Mouse (Mus musculus) midbrain, postnatal 0 days (tissue): ENCODE measurements around the gene Dnah7b. TPM values are rescaled to one million over a fixed set of nuclear protein-coding genes. Genes with fewer than 3 reads are reported as not detected.
A peak's percentile ranks its signal among the peaks of the same experiment; 100 is the strongest.
"Not testable (repeated sequence)": the region's sequence is repeated elsewhere in the genome, so short reads cannot be mapped to it uniquely, and the experiment has no call there.

ENCODE experiments used
- ATAC-seq: fragments of 200-750 bp; cut with Nextera tagmentation; 2 replicates; pipeline ENCODE4 v1.8.0; 2017; ENCODE audit warnings: moderate number of reproducible peaks, mild to moderate bottlenecking, moderate TSS enrichment, moderate library complexity; ENCODE audit not compliant: low FRiP score
- DNase-seq: peaks from one replicate; pipeline ENCODE4 v3.0.0-alpha.2; 2015; ENCODE audit warnings: low spot score
- H3K27ac ChIP-seq: fragments of 300-500 bp; sonication (generic); 2 replicates; pipeline ENCODE4 v1.5.1; 2014; ENCODE audit warnings: low read depth, mild to moderate bottlenecking, low read length, mixed read lengths
- H3K27me3 ChIP-seq: fragments of 300-500 bp; sonication (generic); 2 replicates; pipeline ENCODE4 v1.6.1; 2014; ENCODE audit warnings: low read length, control low read depth, mixed read lengths; ENCODE audit not compliant: insufficient read depth
- H3K36me3 ChIP-seq: fragments of 300-500 bp; sonication (generic); 2 replicates; pipeline ENCODE4 v1.6.1; 2014; ENCODE audit warnings: low read length, control low read depth, mixed read lengths; ENCODE audit not compliant: insufficient read depth
- H3K4me1 ChIP-seq: fragments of 300-500 bp; sonication (generic); 2 replicates; pipeline ENCODE4 v1.6.1; 2014; ENCODE audit warnings: mild to moderate bottlenecking, control low read depth, antibody characterized with exemption, low read length, mixed read lengths; ENCODE audit not compliant: insufficient read depth
- H3K4me2 ChIP-seq: fragments of 300-500 bp; sonication (generic); 2 replicates; pipeline ENCODE4 v1.6.1; 2014; ENCODE audit warnings: low read depth, mild to moderate bottlenecking, low read length, mixed read lengths; ENCODE audit not compliant: poor library complexity, severe bottlenecking
- H3K4me3 ChIP-seq: fragments of 300-500 bp; sonication (generic); 2 replicates; pipeline ENCODE4 v1.5.1; 2014; ENCODE audit warnings: low read depth, mild to moderate bottlenecking, low read length, moderate library complexity
- H3K9ac ChIP-seq: fragments of 300-500 bp; sonication (generic); replicated peaks from 2 replicates; pipeline ENCODE4 v1.6.1; 2014; ENCODE audit warnings: mild to moderate bottlenecking, low read length, moderate library complexity, mixed read lengths; ENCODE audit not compliant: poor library complexity, severe bottlenecking
- H3K9me3 ChIP-seq: fragments of 300-500 bp; sonication (generic); 2 replicates; pipeline ENCODE4 v1.6.1; 2016; ENCODE audit warnings: low read length, control low read depth
- CTCF ChIP-seq: IDR thresholded peaks from 2 replicates; pipeline ENCODE4 v1.5.1; 2016; ENCODE audit warnings: antibody characterized with exemption, mild to moderate bottlenecking
- WGBS: fragments of 180-500 bp; shearing (Covaris S2); extraction: QIAGEN DNeasy Blood & Tissue Kit; methylation state at CpG from one replicate; pipeline ENCODE4 v1.1.7; 2014; 5-methylcytosine and 5-hydroxymethylcytosine counted together
- polyA plus RNA-seq: library from polyadenylated mRNA; unstranded; fragments of >200 nt; fragmentation: Nextera tagmentation; extraction: Ambion mirVana; gene quantifications from 2 replicates; pipeline ENCODE4 v1.2.1, GENCODE M21; 2015
- total RNA-seq: library from RNA; depleted of rRNA; stranded (reverse); fragments of >200 nt; gene quantifications from 2 replicates; pipeline ENCODE4 v1.2.3, GENCODE M21; 2014

Gene Dnah7b
- total and polyA plus RNA-seq, 2 experiments from 2014 or later: 2.8 to 3.6 TPM

DNA sequence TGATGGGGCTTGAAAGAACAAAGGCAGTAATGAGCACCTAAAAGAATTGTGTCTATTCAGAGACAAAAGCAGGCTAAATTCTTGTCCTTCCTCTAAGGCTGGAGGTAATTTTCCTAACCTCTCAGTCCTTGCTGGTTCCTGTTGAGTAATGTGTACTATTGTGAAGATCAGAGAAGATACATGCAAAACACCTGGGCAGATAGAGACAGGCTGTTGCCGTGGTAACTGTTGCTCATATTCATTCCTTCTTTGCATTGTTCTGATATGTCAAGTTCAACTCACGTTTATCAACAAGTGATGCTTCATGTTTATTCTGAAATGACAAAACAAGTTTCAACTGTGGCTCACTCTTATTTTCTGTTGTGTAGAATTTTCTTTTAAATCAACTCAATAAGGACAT is 156.6 kb downstream of the Dnah7b start:
- WGBS: 74% methylated on average over 2 of the region's 2 CpGs
- H3K9me3 ChIP-seq, H3K36me3 ChIP-seq, H3K4me3 ChIP-seq, H3K27ac ChIP-seq, H3K4me1 ChIP-seq, H3K4me2 ChIP-seq, DNase-seq, H3K9ac ChIP-seq, H3K27me3 ChIP-seq: not testable (repeated sequence)
- ATAC-seq: 0 out of 2 replicates have a peak, but pooled peaks have one; percentile 60

- DNase-seq, H3K36me3 ChIP-seq, H3K27ac ChIP-seq, H3K4me3 ChIP-seq, ATAC-seq, H3K9me3 ChIP-seq, H3K27me3 ChIP-seq, H3K9ac ChIP-seq, H3K4me1 ChIP-seq, H3K4me2 ChIP-seq: not testable (repeated sequence)
Measured at GRCm38 (mm10) chr1:46226136-46226535, 160.0 kb downstream of the Dnah7b start.

GRCm38 (mm10) chr1:46268841-46269240 is 202.7 kb downstream of the Dnah7b start:
- H3K4me1 ChIP-seq, H3K27me3 ChIP-seq, H3K4me2 ChIP-seq, DNase-seq, H3K9me3 ChIP-seq, H3K36me3 ChIP-seq, H3K27ac ChIP-seq, H3K4me3 ChIP-seq, H3K9ac ChIP-seq, ATAC-seq: not testable (repeated sequence)
- WGBS: 74% methylated on average over 2 of the region's 2 CpGs

DNA sequence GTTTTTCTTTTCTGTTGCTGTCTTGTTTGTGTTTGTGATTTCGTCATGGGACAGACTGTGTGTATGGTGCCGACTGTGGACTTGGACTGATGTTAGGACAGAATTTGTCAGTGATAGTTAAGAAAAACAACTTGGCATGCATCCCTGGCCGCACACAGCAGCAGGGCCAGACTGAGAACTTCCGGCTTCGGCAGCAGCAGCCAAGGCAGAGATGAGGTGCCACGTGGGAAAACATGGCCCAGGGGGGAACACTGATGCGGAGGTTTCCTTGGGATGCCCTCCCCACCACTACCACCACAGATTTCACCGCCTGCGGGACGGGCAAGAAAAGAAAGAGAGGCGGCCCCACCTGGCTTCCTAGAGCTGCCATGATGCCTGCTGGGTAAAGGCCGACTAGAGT is 205.8 kb downstream of the Dnah7b start:
- Histone ChIP-seq H3K9ac (no peak overlapping the region), H3K27ac (no peak overlapping the region), H3K4me1 (no peaks in the 10 kb centered on the region), H3K4me2 (no peak overlapping the region), H3K36me3 (no peaks in the 10 kb centered on the region), H3K27me3 (no peaks in the 10 kb centered on the region), H3K4me3 (no peak overlapping the region), H3K9me3 (no peaks in the 10 kb centered on the region)
- no peak for TF ChIP-seq CTCF
- DNase-seq: no peak
- no peak for ATAC-seq
- 81% methylated on average over 6 of the region's 12 CpGs for WGBS

- H3K36me3 ChIP-seq, H3K27me3 ChIP-seq, H3K9me3 ChIP-seq, H3K4me3 ChIP-seq, H3K27ac ChIP-seq, H3K4me2 ChIP-seq, H3K9ac ChIP-seq, H3K4me1 ChIP-seq, ATAC-seq: not testable (repeated sequence)
- 82% methylated on average over 2 of the region's 2 CpGs for WGBS
- DNase-seq: peak; percentile 5
Measured at GRCm38 (mm10) chr1:46278057-46278910, 212.2 kb downstream of the Dnah7b start.

DNA sequence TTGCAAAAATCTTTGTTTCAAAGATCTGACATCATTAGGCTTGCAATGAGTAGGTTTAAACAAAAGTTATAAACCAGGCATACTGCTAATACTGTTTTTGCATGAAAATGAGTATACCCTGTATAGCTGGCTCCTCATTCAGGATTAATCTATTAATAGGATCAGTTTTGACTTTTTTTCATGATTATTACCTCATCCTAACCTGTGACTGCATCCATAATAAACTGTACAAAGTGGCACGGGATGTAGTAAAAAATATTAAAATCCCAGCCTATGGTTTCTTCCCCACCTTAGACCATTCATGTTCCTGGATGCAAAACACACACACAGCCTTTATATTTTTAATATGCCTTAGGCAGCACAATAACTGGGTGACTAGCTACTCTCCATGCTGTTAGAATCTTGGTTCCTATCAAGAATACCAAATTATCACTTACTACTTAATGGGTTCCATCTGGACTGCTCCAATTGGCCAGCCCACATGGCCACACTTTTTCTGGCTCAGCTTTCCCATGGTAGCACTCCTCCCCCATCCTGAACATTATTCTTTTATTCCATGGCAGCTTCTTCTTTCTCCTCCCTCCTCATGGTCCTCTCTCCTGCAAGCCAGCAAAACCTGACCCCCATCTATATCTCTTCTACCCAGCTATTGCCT is 212.9 kb downstream of the Dnah7b start:
- not testable (repeated sequence) for H3K27me3 ChIP-seq, H3K27ac ChIP-seq, H3K9me3 ChIP-seq, H3K4me2 ChIP-seq, H3K9ac ChIP-seq, DNase-seq, ATAC-seq, H3K4me3 ChIP-seq, H3K4me1 ChIP-seq, H3K36me3 ChIP-seq
- WGBS: 60% methylated on average over 1 of the region's 1 CpGs

DNA sequence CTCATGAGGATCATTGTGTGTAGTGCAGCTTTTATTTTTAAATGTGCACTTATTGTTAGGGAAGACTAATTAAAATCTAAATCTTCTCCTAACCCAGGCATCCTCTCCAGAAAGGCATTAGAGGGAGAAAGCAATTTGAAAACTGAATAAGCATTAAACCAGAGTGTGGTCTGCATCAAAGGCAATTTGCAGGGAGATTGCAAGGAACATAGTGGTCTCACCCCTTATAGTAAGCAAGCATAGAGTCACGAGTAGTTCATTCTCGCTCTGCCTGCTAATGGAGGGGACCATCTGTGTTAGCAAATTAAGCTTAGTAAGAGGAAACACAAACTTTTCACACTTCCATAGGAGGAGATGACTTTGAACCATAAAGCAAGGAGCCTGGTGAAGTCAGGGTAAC is 228.3 kb downstream of the Dnah7b start:
- not testable (repeated sequence) for H3K36me3 ChIP-seq, H3K4me1 ChIP-seq, ATAC-seq, H3K27ac ChIP-seq, H3K27me3 ChIP-seq, H3K4me3 ChIP-seq, H3K9ac ChIP-seq, DNase-seq, H3K9me3 ChIP-seq, H3K4me2 ChIP-seq
- WGBS: 87% methylated on average over 2 of the region's 2 CpGs

DNA sequence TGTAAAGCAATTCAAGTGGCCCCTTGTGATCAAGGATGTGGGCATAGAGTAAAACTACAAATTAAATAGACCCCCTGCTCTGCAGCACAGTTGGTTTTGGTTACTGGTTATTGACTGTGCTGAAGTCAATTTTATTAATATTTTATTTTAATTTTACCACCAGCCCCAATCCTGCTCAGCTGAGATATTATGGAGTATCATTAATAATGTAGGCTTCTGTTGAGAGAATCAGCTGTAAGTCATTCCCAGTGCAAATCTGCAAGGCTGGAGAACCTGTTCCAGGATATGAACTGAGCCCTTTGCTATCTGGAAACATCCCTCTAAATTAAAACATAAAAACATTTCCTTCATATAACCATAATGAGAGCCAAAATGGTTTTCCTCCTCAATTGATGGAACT is 259.8 kb downstream of the Dnah7b start:
- not testable (repeated sequence) for H3K4me3 ChIP-seq, DNase-seq, ATAC-seq

GRCm38 (mm10) chr1:46345301-46345700 is 279.2 kb downstream of the Dnah7b start:
- H3K27ac ChIP-seq, H3K4me1 ChIP-seq, H3K4me3 ChIP-seq, H3K27me3 ChIP-seq, H3K4me2 ChIP-seq, ATAC-seq, H3K9me3 ChIP-seq, H3K9ac ChIP-seq, DNase-seq, H3K36me3 ChIP-seq: not testable (repeated sequence)
- WGBS: 89% methylated on average over 3 of the region's 3 CpGs

More for the DNA sequence above, 259.8 kb downstream of the Dnah7b start:
- H3K27me3 ChIP-seq, H3K27ac ChIP-seq, H3K9me3 ChIP-seq, H3K4me1 ChIP-seq, H3K9ac ChIP-seq, H3K36me3 ChIP-seq, H3K4me2 ChIP-seq: not testable (repeated sequence)
